Mouse (Mus musculus): Measurements from ENCODE around the gene Slc25a19. TPM values are rescaled to one million over a fixed set of nuclear protein-coding genes. Genes with fewer than 3 reads are reported as not detected.
"Not testable (repeated sequence)": the region's sequence is repeated elsewhere in the genome, so short reads cannot be mapped to it uniquely, and the experiment has no call there.

The Slc25a19 gene
- polyA plus RNA-seq, 1 experiment from 2014 or later: 55.7 TPM

GRCm38 (mm10) chr11:115660376-115660775 is 32.3 kb upstream of the Slc25a19 start:
- WGBS: 92% methylated on average over 4 of the region's 4 CpGs
- H3K9me3 ChIP-seq (replicated peaks; ENCODE audit: control insufficient read depth, low read length): no peaks in the 10 kb centered on the region
- no peak for ATAC-seq (replicated peaks; ENCODE audit: extremely low read depth, insufficient read depth, low FRiP score)
- no peaks in the 10 kb centered on the region for H3K4me1 ChIP-seq (ENCODE audit: control insufficient read depth, insufficient read depth, low read length)
- H3K27ac ChIP-seq (ENCODE audit: low read length): no peak overlapping the region
- H3K4me3 ChIP-seq (ENCODE audit: low read length): no peak overlapping the region
- peaks cover 2% of the 10 kb centered on the region; the same call in 1 of the 2 replicates for H3K36me3 ChIP-seq (ENCODE audit: control insufficient read depth, insufficient read depth)
- no peaks in the 10 kb centered on the region for H3K27me3 ChIP-seq (ENCODE audit: control insufficient read depth, insufficient read depth, low read length)
- no peak overlapping the region for H3K9ac ChIP-seq (ENCODE audit: low read length)
- H3K4me2 ChIP-seq (ENCODE audit: low read depth, low read length): no peak overlapping the region

GRCm38 (mm10) chr11:115658521-115658920 is 30.4 kb upstream of the Slc25a19 start:
- Histone ChIP-seq H3K27ac (ENCODE audit: low read length) (no peak overlapping the region), H3K4me3 (ENCODE audit: low read length) (no peak overlapping the region), H3K27me3 (ENCODE audit: control insufficient read depth, insufficient read depth, low read length) (no peaks in the 10 kb centered on the region), H3K9ac (ENCODE audit: low read length) (no peak overlapping the region), H3K9me3 (replicated peaks; ENCODE audit: control insufficient read depth, low read length) (no peaks in the 10 kb centered on the region), H3K4me2 (ENCODE audit: low read depth, low read length) (no peak overlapping the region), H3K36me3 (ENCODE audit: control insufficient read depth, insufficient read depth) (peaks cover 10% of the 10 kb centered on the region), H3K4me1 (ENCODE audit: control insufficient read depth, insufficient read depth, low read length) (peaks cover 4% of the 10 kb centered on the region)
- ATAC-seq (replicated peaks; ENCODE audit: extremely low read depth, insufficient read depth, low FRiP score): no peak
- 80% methylated on average over 6 of the region's 6 CpGs for WGBS

- H3K27me3 ChIP-seq (ENCODE audit: control insufficient read depth, insufficient read depth, low read length): no peaks in the 10 kb centered on the region
- H3K4me3 ChIP-seq (ENCODE audit: low read length): no peak overlapping the region
- H3K36me3 ChIP-seq (ENCODE audit: control insufficient read depth, insufficient read depth): peaks cover 7% of the 10 kb centered on the region; the same call in 1 of the 2 replicates
- no peaks in the 10 kb centered on the region for H3K9me3 ChIP-seq (replicated peaks; ENCODE audit: control insufficient read depth, low read length)
- H3K9ac ChIP-seq (ENCODE audit: low read length): no peak overlapping the region
- peak overlapping the region; percentile 94 for H3K27ac ChIP-seq (ENCODE audit: low read length)
- no peak overlapping the region for H3K4me2 ChIP-seq (ENCODE audit: low read depth, low read length)
- H3K4me1 ChIP-seq (ENCODE audit: control insufficient read depth, insufficient read depth, low read length): peaks cover 23% of the 10 kb centered on the region
- ATAC-seq (replicated peaks; ENCODE audit: extremely low read depth, insufficient read depth, low FRiP score): no peak
- 21% methylated on average over 2 of the region's 2 CpGs for WGBS
Observed at GRCm38 (mm10) chr11:115654128-115654527, 26.0 kb upstream of the Slc25a19 start.

- H3K27ac ChIP-seq (ENCODE audit: low read length): peak overlapping the region; percentile 94
- H3K27me3 ChIP-seq (ENCODE audit: control insufficient read depth, insufficient read depth, low read length): no peaks in the 10 kb centered on the region
- H3K4me3 ChIP-seq (ENCODE audit: low read length): no peak overlapping the region
- H3K36me3 ChIP-seq (ENCODE audit: control insufficient read depth, insufficient read depth): peaks cover 11% of the 10 kb centered on the region; the same call in 1 of the 2 replicates
- peak overlapping the region; percentile 52 for H3K4me2 ChIP-seq (ENCODE audit: low read depth, low read length)
- peak overlapping the region; percentile 62 for H3K9ac ChIP-seq (ENCODE audit: low read length)
- peaks cover 23% of the 10 kb centered on the region for H3K4me1 ChIP-seq (ENCODE audit: control insufficient read depth, insufficient read depth, low read length)
- peak; percentile 76 for ATAC-seq (replicated peaks; ENCODE audit: extremely low read depth, insufficient read depth, low FRiP score)
- WGBS: 37% methylated on average over 3 of the region's 3 CpGs
- no peaks in the 10 kb centered on the region for H3K9me3 ChIP-seq (replicated peaks; ENCODE audit: control insufficient read depth, low read length)
Observed at GRCm38 (mm10) chr11:115653194-115653593, 25.1 kb upstream of the Slc25a19 start.

GRCm38 (mm10) chr11:115651680-115652079 is 23.6 kb upstream of the Slc25a19 start:
- no peak overlapping the region for H3K4me2 ChIP-seq (ENCODE audit: low read depth, low read length)
- peaks cover 18% of the 10 kb centered on the region; the same call in 1 of the 2 replicates for H3K36me3 ChIP-seq (ENCODE audit: control insufficient read depth, insufficient read depth)
- no peaks in the 10 kb centered on the region for H3K9me3 ChIP-seq (replicated peaks; ENCODE audit: control insufficient read depth, low read length)
- no peak for ATAC-seq (replicated peaks; ENCODE audit: extremely low read depth, insufficient read depth, low FRiP score)
- no peak overlapping the region for H3K4me3 ChIP-seq (ENCODE audit: low read length)
- no peaks in the 10 kb centered on the region for H3K27me3 ChIP-seq (ENCODE audit: control insufficient read depth, insufficient read depth, low read length)
- 84% methylated on average over 3 of the region's 3 CpGs for WGBS
- H3K9ac ChIP-seq (ENCODE audit: low read length): no peak overlapping the region
- H3K27ac ChIP-seq (ENCODE audit: low read length): 0 out of 2 replicates have a peak overlapping the region, but pooled peaks have one; percentile 42
- H3K4me1 ChIP-seq (ENCODE audit: control insufficient read depth, insufficient read depth, low read length): peaks cover 25% of the 10 kb centered on the region

DNA sequence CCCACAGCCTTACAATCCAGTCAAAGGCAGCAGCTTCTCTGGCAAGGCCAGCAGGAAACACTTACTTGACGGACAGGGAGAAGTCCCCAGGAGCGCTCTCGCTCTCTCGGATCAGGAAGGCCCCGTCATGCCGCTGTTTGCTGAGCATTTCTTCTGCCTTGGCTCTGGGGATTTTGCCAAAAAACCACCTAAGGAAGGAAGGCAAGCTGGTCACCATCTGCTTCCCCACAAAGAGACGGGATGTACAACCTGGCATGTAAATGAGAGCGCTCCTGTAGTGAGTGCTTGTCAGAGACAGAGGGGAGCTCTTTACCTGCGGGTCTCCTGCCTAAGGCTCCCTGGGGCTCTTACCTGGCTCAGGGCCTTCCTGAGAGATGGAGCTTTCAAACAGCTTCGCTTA is 21.6 kb upstream of the Slc25a19 start:
- Histone ChIP-seq H3K36me3 (ENCODE audit: control insufficient read depth, insufficient read depth) (peaks cover 20% of the 10 kb centered on the region), H3K9ac (ENCODE audit: low read length) (peak overlapping the region; percentile 41; the same call in 1 of the 2 replicates), H3K27ac (ENCODE audit: low read length) (peak overlapping the region; percentile 37; the same call in 1 of the 2 replicates), H3K4me3 (ENCODE audit: low read length) (no peak overlapping the region), H3K27me3 (ENCODE audit: control insufficient read depth, insufficient read depth, low read length) (no peaks in the 10 kb centered on the region), H3K9me3 (replicated peaks; ENCODE audit: control insufficient read depth, low read length) (no peaks in the 10 kb centered on the region), H3K4me2 (ENCODE audit: low read depth, low read length) (no peak overlapping the region), H3K4me1 (ENCODE audit: control insufficient read depth, insufficient read depth, low read length) (peaks cover 25% of the 10 kb centered on the region)
- 53% methylated on average over 10 of the region's 10 CpGs for WGBS
- ATAC-seq (replicated peaks; ENCODE audit: extremely low read depth, insufficient read depth, low FRiP score): no peak

- 42% methylated on average over 6 of the region's 6 CpGs for WGBS
- Histone ChIP-seq H3K9ac (ENCODE audit: low read length) (no peak overlapping the region), H3K36me3 (ENCODE audit: control insufficient read depth, insufficient read depth) (peaks cover 26% of the 10 kb centered on the region), H3K4me3 (ENCODE audit: low read length) (no peak overlapping the region), H3K4me2 (ENCODE audit: low read depth, low read length) (no peak overlapping the region), H3K4me1 (ENCODE audit: control insufficient read depth, insufficient read depth, low read length) (peaks cover 12% of the 10 kb centered on the region), H3K9me3 (replicated peaks; ENCODE audit: control insufficient read depth, low read length) (no peaks in the 10 kb centered on the region), H3K27ac (ENCODE audit: low read length) (no peak overlapping the region), H3K27me3 (ENCODE audit: control insufficient read depth, insufficient read depth, low read length) (no peaks in the 10 kb centered on the region)
- ATAC-seq (replicated peaks; ENCODE audit: extremely low read depth, insufficient read depth, low FRiP score): no peak
Observed at GRCm38 (mm10) chr11:115647459-115647858, 19.4 kb upstream of the Slc25a19 start.

DNA sequence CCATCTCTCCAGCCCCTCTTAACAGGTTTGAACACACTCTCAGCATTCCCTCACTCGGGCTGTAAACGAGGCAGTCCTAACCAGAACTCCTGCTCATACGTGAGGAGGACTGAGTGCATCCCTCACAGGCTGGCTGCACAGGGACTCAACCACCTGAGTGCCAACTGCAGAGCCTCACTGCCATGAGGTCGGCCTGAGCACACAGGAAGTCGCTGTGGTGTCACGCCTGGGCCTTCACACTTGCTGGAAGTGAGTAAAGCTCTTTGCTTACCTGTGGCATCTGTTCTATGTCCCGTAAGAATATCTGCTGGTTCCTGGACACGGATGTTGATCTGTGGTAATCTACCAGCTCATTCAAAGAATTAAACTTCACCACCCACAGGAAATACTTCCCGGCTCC is 18.3 kb upstream of the Slc25a19 start:
- Histone ChIP-seq H3K9ac (ENCODE audit: low read length) (no peak overlapping the region), H3K4me3 (ENCODE audit: low read length) (no peak overlapping the region), H3K27me3 (ENCODE audit: control insufficient read depth, insufficient read depth, low read length) (no peaks in the 10 kb centered on the region), H3K36me3 (ENCODE audit: control insufficient read depth, insufficient read depth) (peaks cover 26% of the 10 kb centered on the region), H3K4me1 (ENCODE audit: control insufficient read depth, insufficient read depth, low read length) (peaks cover 9% of the 10 kb centered on the region), H3K27ac (ENCODE audit: low read length) (no peak overlapping the region), H3K9me3 (replicated peaks; ENCODE audit: control insufficient read depth, low read length) (no peaks in the 10 kb centered on the region), H3K4me2 (ENCODE audit: low read depth, low read length) (no peak overlapping the region)
- 88% methylated on average over 9 of the region's 9 CpGs for WGBS
- no peak for ATAC-seq (replicated peaks; ENCODE audit: extremely low read depth, insufficient read depth, low FRiP score)

DNA sequence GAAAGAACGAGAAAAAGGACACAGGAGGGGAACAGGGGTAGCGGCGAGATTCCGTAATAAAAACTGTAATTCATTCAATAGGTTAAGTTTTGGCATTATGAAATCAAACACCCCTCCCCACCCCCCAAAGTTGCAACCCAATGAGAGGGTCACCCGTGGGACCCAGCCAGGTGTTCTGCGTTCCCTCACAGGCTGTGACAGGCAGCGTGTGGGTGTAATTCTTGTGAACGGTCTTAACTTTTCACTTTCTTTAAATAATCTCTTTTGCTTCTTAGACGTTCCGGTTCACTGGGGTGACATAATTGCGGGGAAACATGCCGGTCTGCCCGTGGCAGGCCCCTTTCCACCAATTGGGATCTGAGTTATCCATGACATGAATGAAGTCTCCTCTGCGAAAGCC is 17.4 kb upstream of the Slc25a19 start:
- H3K9ac ChIP-seq (ENCODE audit: low read length); H3K9me3 ChIP-seq (replicated peaks; ENCODE audit: control insufficient read depth, low read length); H3K4me1 ChIP-seq (ENCODE audit: control insufficient read depth, insufficient read depth, low read length); H3K4me3 ChIP-seq (ENCODE audit: low read length); H3K27me3 ChIP-seq (ENCODE audit: control insufficient read depth, insufficient read depth, low read length); H3K27ac ChIP-seq (ENCODE audit: low read length); H3K4me2 ChIP-seq (ENCODE audit: low read depth, low read length); ATAC-seq (replicated peaks; ENCODE audit: extremely low read depth, insufficient read depth, low FRiP score): not testable (repeated sequence)
- 84% methylated on average over 14 of the region's 14 CpGs for WGBS
- peaks cover 26% of the 10 kb centered on the region for H3K36me3 ChIP-seq (ENCODE audit: control insufficient read depth, insufficient read depth)
